In the genomic region with DNA sequence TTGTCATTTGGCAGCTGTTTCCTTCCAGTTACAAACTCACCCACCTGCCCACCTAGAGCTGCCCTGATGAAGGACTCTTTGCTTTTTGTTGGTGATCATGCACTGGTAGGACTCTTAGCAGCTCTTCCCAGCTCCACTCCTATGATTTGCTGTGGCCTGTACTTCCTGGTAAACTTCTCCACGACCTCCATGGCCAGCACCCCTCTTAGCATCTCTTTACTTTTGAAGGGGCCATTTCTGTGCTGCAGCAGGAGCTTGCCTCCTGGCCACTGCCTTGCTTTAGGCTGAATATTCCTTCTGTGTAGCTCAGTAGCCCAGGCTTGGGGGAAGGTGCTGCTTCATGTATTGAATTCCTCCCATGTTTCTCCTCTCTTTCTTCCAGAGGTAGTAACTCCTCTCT, we compare ENCODE assay signal across 28 mouse cellular contexts.
DNase-seq lines count a peak whose midpoint lies in the region; ATAC-seq and TF ChIP-seq lines count a peak whose summit lies in the region.
"Had no signal": no experiment of that assay in that cellular context is flagged by ENCODE, and none has a peak within 500 bp of the region (broad histone marks: within the 10 kb centered on the region; RNA-seq: fewer than 3 reads in every experiment).

No protein-coding gene starts in this region.

- H3K9ac ChIP-seq in stomach, postnatal 0 days (ENCODE audit: low read length) = no peak overlapping the region
- H3K9ac ChIP-seq in kidney, embryonic 16.5 days (replicated peaks; ENCODE audit: low read length) = no peak overlapping the region
- H3K9ac ChIP-seq: embryonic facial prominence, embryonic 13.5 days; forebrain, embryonic 13.5 days; heart, embryonic 12.5 days; heart, embryonic 15.5 days; hindbrain, embryonic 12.5 days; hindbrain, embryonic 15.5 days had no signal

- TF ChIP-seq CTCF in gastrocnemius, adult 2 months (IDR thresholded peaks at IDR 0.05) = no peak
- TF ChIP-seq CTCF in layer of hippocampus, adult 2 months (conservative IDR thresholded peaks at IDR 0.05) = no peak
- no peak for TF ChIP-seq CTCF in stomach, postnatal 0 days (IDR thresholded peaks at IDR 0.05; ENCODE audit: low read depth)

- H3K4me2 ChIP-seq in stomach, postnatal 0 days (replicated peaks; ENCODE audit: low read depth) = no peak overlapping the region
- no peak overlapping the region for H3K4me2 ChIP-seq in kidney, embryonic 16.5 days (replicated peaks; ENCODE audit: low read depth, low read length)
- H3K4me2 ChIP-seq: embryonic facial prominence, embryonic 13.5 days; forebrain, embryonic 13.5 days; heart, embryonic 12.5 days; heart, embryonic 15.5 days; hindbrain, embryonic 12.5 days; hindbrain, embryonic 15.5 days had no signal

- WGBS in stomach, postnatal 0 days = 42% methylated on average over 1 of the region's 1 CpGs
- WGBS in kidney, embryonic 16.5 days = 52% methylated on average over 1 of the region's 1 CpGs

- intact Hi-C loops in gastrocnemius, adult 2 months (cut with DNase I) = no loop called here
- intact Hi-C loops in gastrocnemius, postnatal 36 days (cut with DNase I) = no loop called here

- H3K9me3 ChIP-seq in stomach, postnatal 0 days (ENCODE audit: control insufficient read depth, low read length) = no peaks in the 10 kb centered on the region
- no peaks in the 10 kb centered on the region for H3K9me3 ChIP-seq in kidney, embryonic 16.5 days (ENCODE audit: low read length)
- H3K9me3 ChIP-seq: embryonic facial prominence, embryonic 10.5 days; embryonic facial prominence, embryonic 13.5 days; forebrain, embryonic 10.5 days; forebrain, embryonic 13.5 days; heart, embryonic 12.5 days; heart, embryonic 15.5 days; hindbrain, embryonic 12.5 days; hindbrain, embryonic 15.5 days had no signal

- no peaks in the 10 kb centered on the region for H3K36me3 ChIP-seq in stomach, postnatal 0 days (ENCODE audit: control insufficient read depth, insufficient read depth, low read length)
- no peaks in the 10 kb centered on the region for H3K36me3 ChIP-seq in kidney, embryonic 16.5 days (ENCODE audit: insufficient read depth, low read length)
- H3K36me3 ChIP-seq: embryonic facial prominence, embryonic 10.5 days; embryonic facial prominence, embryonic 13.5 days; forebrain, embryonic 10.5 days; heart, embryonic 12.5 days; heart, embryonic 15.5 days; hindbrain, embryonic 12.5 days; hindbrain, embryonic 15.5 days had no signal

- ATAC-seq in stomach, postnatal 0 days (ENCODE audit: low FRiP score, low TSS enrichment) = no peak
- no peak for ATAC-seq in kidney, embryonic 16.5 days (ENCODE audit: low FRiP score, low TSS enrichment)
- ATAC-seq: activated CD4-positive, CD25-positive, alpha-beta regulatory T cell, adult 4 months; forebrain, embryonic 13.5 days; forebrain, embryonic 16.5 days had no signal

- H3K27me3 ChIP-seq in stomach, postnatal 0 days (ENCODE audit: control insufficient read depth, insufficient read depth, low read length) = no peaks in the 10 kb centered on the region
- H3K27me3 ChIP-seq in kidney, embryonic 16.5 days (ENCODE audit: insufficient read depth, low read length) = no peaks in the 10 kb centered on the region
- H3K27me3 ChIP-seq: embryonic facial prominence, embryonic 13.5 days; forebrain, embryonic 13.5 days; heart, embryonic 12.5 days; heart, embryonic 15.5 days; hindbrain, embryonic 12.5 days; hindbrain, embryonic 15.5 days had no signal

- no peak for DNase-seq in gastrocnemius, adult 2 months
- DNase-seq in gastrocnemius, postnatal 36 days = no peak
- DNase-seq in layer of hippocampus, adult 2 months (ENCODE audit: low spot score in 2 of 2) = no peak
- no peak for DNase-seq in layer of hippocampus, adult 11-12 months (ENCODE audit: low spot score)
- DNase-seq in stomach, postnatal 0 days (ENCODE audit: low spot score) = no peak
- DNase-seq: adrenal gland, adult 8-10 months; adrenal gland, postnatal 25 days; cerebellum, adult 11 months; cerebellum, adult 2 months; cerebellum, adult 9-11 months; cerebellum, postnatal 25 days; embryo, embryonic 11 days; gastrocnemius, postnatal 14 days; heart, postnatal 10 days; heart, postnatal 4 days had no signal

- peak overlapping the region; percentile 28 for H3K27ac ChIP-seq in gastrocnemius, adult 2 months
- H3K27ac ChIP-seq in layer of hippocampus, adult 2 months = peak overlapping the region; percentile 32; the same call in 1 of the 2 replicates
- H3K27ac ChIP-seq in brown adipose tissue, adult 24 weeks (replicated peaks; ENCODE audit: low read depth, low read length) = peak overlapping the region; percentile 19; the same call in 1 of the 2 replicates
- 0 out of 2 replicates have a peak overlapping the region, but pooled peaks have one; percentile 18 for H3K27ac ChIP-seq in stomach, postnatal 0 days (replicated peaks)
- no peak overlapping the region for H3K27ac ChIP-seq in kidney, embryonic 16.5 days (ENCODE audit: low read length)
- H3K27ac ChIP-seq: embryonic facial prominence, embryonic 10.5 days; embryonic facial prominence, embryonic 13.5 days; forebrain, embryonic 10.5 days; forebrain, embryonic 13.5 days; heart, adult 2 months; heart, embryonic 15.5 days; hindbrain, embryonic 12.5 days; hindbrain, embryonic 15.5 days had no signal

- H3K4me3 ChIP-seq in gastrocnemius, adult 2 months = no peak overlapping the region
- H3K4me3 ChIP-seq in layer of hippocampus, adult 2 months = no peak overlapping the region
- no peak overlapping the region for H3K4me3 ChIP-seq in brown adipose tissue, adult 24 weeks (ENCODE audit: insufficient read depth, low read depth, low read length)
- no peak overlapping the region for H3K4me3 ChIP-seq in stomach, postnatal 0 days (ENCODE audit: low read depth, low read length)
- no peak overlapping the region for H3K4me3 ChIP-seq in kidney, embryonic 16.5 days (ENCODE audit: low read length)
- H3K4me3 ChIP-seq: embryonic facial prominence, embryonic 10.5 days; embryonic facial prominence, embryonic 13.5 days; forebrain, embryonic 10.5 days; forebrain, embryonic 13.5 days; heart, adult 2 months; heart, embryonic 12.5 days; heart, embryonic 15.5 days; hindbrain, embryonic 12.5 days; hindbrain, embryonic 15.5 days had no signal

- no peak for TF ChIP-seq EP300 in stomach, postnatal 0 days (optimal IDR thresholded peaks at IDR 0.05)

- H3K4me1 ChIP-seq in brown adipose tissue, adult 24 weeks (ENCODE audit: control insufficient read depth, insufficient read depth, insufficient read length, low read length) = peaks cover 6% of the 10 kb centered on the region; the same call in 1 of the 2 replicates
- no peaks in the 10 kb centered on the region for H3K4me1 ChIP-seq in stomach, postnatal 0 days (replicated peaks; ENCODE audit: control insufficient read depth, insufficient read depth)
- peaks cover 29% of the 10 kb centered on the region for H3K4me1 ChIP-seq in kidney, embryonic 16.5 days (ENCODE audit: insufficient read depth, low read length)
- H3K4me1 ChIP-seq: forebrain, embryonic 13.5 days; heart, embryonic 12.5 days; hindbrain, embryonic 12.5 days; hindbrain, embryonic 15.5 days had no signal
